Mouse (Mus musculus): ENCODE measurements around the gene Exosc6.

DNA sequence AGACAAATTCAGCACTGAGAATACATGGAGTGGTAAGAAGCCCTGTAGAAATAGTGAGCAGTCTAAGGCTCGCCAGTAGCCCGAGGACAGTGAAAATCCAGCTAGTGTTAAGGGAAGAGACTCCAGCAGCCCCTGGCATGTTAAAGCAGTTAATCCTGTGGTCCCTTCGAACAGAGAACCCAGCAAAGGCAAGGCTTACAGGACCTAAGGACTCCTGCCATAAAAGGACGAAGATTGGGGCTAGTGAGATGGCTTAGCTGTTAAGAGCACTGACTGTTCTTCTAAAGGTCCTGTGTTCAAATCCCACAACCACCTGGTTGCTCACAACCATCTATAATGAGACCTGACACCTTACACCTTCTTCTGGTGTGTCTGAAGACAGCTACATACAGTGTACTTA, 10.2 kb downstream of the Exosc6 start:
- no peak for TF ChIP-seq POLR2A (IDR thresholded peaks at IDR 0.05; ENCODE audit: borderline replicate concordance, control insufficient read depth, low read depth, low read length)
- TF ChIP-seq CTCF (IDR thresholded peaks at IDR 0.05; ENCODE audit: control insufficient read depth, insufficient read depth, low read length) = no peak

Measured in bone marrow, adult 2 months (tissue).